Mouse (Mus musculus) right cerebral cortex, adult 18-20 months (tissue): ENCODE measurements at regions not wholly inside any gene's neighbourhood (a gene's known extent, or its start where the extent isn't known, plus 50 kb on each side); places are given as distances from the start of the nearest gene placed in this dataset.

Source experiments
- DNase-seq: peaks from one replicate; pipeline ENCODE4 v3.0.0; 2022; ENCODE audit warnings: mixed read lengths

DNA sequence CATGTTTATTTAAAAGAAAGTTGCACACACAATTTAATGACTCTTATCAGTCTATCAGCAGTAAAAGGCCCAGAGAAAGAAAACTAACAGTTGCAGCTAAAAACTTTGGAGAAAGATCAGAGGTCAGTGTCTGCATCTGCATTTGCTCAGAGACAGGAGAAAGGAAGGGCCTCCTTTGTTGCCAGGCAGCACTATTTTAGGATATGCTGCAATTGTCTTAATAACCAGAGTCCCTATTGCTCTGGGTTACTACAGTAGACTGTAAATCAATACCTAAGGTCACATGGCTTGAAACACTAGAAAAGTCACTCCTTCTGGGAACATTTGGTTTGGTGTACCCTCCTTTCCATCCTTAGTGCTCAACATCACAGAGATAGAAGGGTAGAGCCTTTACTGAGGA is 175.7 kb downstream of the Hdgfl1 start:
- no peak for DNase-seq

GRCm38 (mm10) chr13:26593750-26594149 is 176.2 kb downstream of the Hdgfl1 start:
- no peak for DNase-seq

- DNase-seq, result no peak
These were observed 193.9 kb downstream of the Hdgfl1 start for GRCm38 (mm10) chr13:26575890-26576543.

DNA sequence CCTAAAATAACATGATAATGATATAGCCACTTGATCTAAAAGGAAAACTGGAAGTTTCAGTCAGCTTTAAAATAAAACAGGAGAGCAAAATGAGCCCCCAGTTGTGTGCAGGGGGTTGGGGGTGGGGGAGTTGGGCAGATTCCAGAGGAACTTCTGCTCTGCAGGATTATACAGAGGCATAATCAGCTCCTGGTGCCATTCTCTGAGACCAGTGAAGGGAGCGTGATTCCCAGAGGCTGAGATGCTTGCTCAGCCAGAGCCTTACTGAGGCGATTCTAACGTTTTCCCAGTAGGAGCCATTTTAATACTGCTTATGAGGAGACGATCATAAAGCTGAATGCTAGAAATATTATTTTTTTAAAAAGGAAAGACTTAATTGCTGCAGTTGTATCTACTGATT is 200.5 kb downstream of the Hdgfl1 start:
- no peak for DNase-seq

DNA sequence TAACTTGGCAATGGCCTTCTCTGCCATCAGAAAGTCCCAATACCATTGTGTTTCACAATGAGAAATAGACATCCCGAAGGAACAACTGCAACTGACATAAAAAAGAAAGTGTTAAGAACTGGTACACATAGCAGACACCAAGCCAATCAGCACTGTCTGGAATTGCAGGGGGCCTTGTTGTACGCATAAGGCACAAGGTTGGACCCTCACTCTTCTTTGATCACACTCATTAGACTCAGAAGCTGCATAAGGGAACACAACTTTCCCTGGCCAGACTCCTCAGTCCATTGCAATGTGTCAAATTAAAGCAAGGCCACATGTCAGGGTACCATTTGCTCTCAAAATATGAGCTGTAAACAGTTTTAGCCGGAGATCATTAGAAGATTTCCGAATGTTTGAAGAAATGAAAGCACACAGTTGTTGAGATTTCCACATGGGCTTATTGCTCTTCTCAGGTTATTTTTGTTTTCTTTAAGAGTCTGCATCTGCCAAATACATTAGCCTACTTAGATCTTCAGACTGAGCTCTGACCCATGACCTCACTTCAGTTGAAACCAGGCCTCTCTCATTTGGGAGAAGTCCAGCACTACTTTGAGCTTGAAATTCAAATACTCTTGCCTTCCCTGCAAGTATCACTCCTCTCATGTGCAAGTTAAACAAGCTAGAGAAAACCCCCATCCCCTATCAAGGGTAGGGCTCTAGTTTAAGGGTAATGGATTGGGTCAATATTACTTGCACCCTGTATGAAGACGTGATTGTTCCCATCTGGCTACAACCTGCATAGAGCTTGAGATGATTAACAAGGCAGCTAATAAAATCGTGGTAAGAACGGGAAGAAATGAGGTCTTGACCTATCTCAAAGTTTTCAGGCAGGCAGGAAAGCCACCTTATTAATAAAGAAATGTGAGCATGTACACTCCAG is 204.8 kb downstream of the Hdgfl1 start:
- DNase-seq, result no peak

DNA sequence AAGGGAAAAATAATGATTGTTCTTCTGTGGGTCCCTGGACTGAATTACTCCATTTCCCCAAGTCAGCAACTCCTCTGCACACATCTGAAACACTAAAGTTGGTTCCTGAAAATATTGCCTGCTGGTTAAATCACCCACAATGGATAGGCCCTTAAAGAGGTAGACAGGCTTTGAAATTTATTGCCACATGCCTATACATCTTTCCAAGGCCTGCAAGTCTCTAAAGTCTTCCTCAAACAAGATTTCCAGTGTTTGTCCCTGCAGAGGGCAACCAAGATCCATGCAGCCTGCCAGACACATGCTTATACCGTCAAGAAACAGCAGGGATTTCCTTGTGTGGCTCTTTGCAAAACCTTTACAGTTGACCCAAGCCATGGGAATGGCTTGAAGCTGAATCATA is 211.6 kb downstream of the Hdgfl1 start:
- no peak for DNase-seq

GRCm38 (mm10) chr13:26554266-26554665 is 215.7 kb downstream of the Hdgfl1 start:
- DNase-seq, result no peak

- no peak for DNase-seq
These were observed 217.8 kb downstream of the Hdgfl1 start for GRCm38 (mm10) chr13:26552122-26552521.

- no peak for DNase-seq
These were observed 231.0 kb downstream of the Hdgfl1 start for GRCm38 (mm10) chr13:26538928-26539327.

DNA sequence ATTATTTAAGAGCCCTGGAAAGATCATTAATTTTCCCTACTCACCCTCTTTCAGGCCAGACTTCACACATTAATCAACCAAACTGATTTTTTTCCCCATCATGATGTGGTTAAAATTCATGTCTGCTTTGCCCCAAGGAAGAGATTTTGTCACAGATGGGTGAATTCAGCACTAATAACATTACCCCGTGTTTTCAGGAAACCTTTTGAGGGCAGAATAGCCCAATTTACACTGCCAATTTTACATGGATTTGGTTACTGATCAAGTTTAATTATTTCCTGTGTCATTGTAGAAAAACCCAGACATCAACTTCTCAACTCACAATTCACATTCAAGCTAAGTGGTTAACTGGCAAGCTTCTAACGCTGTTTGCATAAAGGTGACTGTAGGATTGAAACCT is 233.4 kb downstream of the Hdgfl1 start:
- no peak for DNase-seq

DNA sequence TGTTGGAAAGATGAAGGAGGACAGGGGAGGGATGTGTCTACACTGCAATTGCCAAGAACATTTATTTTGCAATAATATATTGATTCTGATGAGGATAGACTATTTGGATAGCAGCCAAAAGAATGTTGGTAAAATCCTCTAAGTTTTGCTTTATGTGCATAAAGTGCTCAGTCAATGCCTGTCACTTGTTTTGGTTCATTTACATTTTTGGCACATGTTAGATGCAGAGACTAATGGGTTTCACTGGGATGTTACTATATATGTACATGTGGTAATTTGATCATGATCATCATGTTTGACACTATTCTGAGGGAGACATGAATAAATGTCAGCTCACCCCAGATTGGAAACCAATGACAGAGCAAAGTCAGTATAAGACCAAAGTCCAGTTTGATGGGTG is 237.2 kb downstream of the Hdgfl1 start:
- DNase-seq, result no peak

DNA sequence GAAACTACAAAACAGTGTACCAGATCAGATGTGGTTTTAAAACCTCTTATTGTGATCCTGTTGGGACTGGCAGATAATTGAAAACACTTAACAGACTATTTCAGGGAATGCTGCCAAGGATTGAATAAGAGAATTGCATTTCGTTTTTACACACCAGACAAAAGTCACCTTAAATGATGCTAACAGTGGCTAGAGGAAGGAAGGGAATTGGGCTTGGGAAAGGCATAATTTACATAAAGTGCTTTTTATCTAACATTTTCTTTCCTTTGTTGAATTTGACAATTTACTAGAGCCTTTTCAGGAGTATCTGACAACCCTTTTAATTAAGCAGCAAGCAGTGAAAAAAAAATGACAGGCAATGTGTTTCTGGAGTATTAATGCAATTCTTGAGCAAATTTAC is 250.9 kb downstream of the Hdgfl1 start:
- no peak for DNase-seq

- DNase-seq, result no peak
These were observed 251.5 kb downstream of the Hdgfl1 start for GRCm38 (mm10) chr13:26518425-26518824.

- no peak for DNase-seq
These were observed 252.3 kb downstream of the Hdgfl1 start for GRCm38 (mm10) chr13:26517646-26518045.

DNA sequence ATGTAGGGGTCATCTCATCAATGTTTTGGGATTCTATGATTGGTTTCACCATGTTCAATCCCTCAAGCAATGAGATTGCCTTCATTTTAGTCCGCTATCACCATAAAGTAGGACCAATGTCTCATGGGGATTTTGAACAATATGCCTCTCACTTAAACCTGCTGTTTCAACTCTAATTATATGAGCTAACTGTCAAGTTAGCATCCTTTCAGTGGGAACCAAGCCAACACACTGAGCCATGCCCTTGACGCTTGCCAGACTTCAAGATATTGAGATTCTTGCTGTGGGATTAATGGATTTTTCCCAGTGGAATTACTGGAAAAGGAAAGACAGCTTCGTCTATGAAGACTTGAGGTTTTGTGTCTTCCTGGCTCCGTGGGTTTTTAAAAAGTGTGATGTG is 259.5 kb downstream of the Hdgfl1 start:
- DNase-seq, result no peak

DNA sequence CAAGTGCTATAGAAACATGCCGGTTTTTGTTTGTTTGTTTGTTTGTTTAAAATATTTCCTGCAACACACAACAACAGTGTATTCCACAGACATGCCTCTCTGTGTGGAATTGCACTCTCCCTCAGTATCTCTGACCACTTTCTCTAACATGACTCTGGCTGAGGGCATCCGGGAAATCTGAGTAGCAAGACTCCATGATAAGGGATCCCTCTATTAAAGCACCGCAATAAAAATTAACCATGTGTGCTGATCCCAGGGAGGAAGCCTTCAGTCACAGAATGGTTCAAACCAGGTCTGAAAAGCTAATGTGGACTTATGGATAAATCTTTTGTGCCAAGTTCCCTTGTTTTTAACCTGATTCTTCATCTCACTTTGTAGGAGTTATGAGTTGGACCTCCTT is 260.1 kb downstream of the Hdgfl1 start:
- DNase-seq, result no peak

GRCm38 (mm10) chr13:26503744-26504143 is 266.2 kb downstream of the Hdgfl1 start:
- no peak for DNase-seq

DNA sequence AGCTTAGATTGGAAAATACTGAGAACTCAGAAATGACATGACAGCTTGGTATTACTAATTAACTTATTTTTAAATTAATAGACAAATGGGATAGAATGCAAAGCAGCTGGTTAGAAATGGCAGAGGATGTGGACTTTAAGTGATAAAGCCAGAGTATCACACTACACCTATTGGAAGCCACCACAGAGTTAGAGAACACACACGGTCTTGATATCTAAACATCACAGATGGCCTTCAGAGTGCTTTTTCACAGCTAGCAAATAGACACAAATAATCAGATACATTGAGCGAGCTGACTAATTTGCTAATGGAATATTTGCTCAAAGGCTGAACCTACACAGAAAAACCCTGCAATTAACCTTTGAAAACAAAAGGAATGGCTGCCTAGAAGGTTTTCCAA is 272.9 kb downstream of the Hdgfl1 start:
- no peak for DNase-seq

GRCm38 (mm10) chr13:26495871-26496270 is 274.1 kb downstream of the Hdgfl1 start:
- no peak for DNase-seq

DNA sequence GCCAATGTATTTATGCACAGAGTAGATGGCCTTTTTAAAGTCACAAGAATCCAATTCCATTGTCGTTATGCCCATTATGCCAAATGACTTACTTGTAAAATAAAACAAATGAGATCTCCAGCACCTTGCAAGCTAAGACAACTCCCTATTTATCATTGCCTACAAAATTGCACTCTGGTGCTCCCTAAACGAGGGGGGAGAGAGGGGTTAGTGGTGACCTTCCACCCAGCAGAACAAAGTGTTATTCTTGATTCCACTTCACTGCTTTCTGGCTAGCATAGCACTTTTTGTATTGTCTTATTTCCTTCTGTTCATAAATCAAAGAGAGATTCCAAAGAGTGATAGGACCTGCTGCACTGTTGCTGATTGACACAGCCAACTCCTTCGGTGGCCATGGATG is 300.6 kb downstream of the Hdgfl1 start:
- no peak for DNase-seq

- no peak for DNase-seq
These were observed 302.4 kb downstream of the Hdgfl1 start for GRCm38 (mm10) chr13:26467526-26467925.

- no peak for DNase-seq
These were observed 305.4 kb downstream of the Hdgfl1 start for GRCm38 (mm10) chr13:26464523-26464922.

GRCm38 (mm10) chr13:26464096-26464495 is 305.9 kb downstream of the Hdgfl1 start:
- no peak for DNase-seq

DNA sequence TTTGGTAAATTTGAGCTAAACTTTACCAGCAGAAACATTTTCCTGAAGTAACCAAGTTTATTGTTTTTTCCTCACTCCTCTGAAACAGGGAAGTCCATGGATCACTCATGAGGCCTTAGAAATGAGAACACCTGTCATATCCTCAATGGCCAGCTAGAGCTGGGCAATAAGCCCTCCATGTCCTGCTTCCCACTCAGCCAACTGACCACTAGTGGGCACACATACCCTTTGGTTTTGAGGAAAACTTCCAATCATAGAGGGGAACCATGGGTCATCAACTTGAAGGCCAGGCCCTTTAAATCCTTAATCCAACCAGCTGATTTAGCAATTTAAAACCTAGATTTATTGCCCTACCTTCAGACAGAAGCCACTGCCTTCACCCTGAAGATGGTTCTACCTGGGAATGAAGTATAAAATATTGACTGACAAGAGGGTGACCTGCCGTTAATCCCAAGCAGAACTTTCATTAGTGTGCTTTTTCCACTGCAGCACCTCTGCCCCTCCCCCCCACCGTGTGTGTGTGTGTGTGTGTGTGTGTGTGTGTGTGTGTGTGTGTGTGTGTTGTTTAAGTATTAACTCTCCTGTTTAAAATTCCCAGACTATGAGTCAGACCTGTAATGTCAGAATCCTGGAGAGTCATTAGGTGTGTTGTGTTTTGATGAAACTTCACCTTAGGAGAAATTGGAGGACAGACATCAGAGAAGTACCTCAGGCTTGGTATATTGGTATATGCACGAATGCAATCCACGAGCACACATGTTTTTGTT is 312.3 kb downstream of the Hdgfl1 start:
- DNase-seq, result no peak
